Mouse (Mus musculus) ES-Bruce4 (cell line): ENCODE measurements around the gene Shisa8.

Source experiments
- CTCF ChIP-seq: IDR thresholded peaks from one replicate; pipeline ENCODE4 v1.8.1; 2011; ENCODE audit warnings: low read depth, low read length
- EP300 ChIP-seq: IDR thresholded peaks from 2 replicates; pipeline ENCODE4 v1.6.1; 2011; ENCODE audit warnings: low read depth, low read length; ENCODE audit not compliant: insufficient read depth

- no peak for TF ChIP-seq EP300
- no peak for TF ChIP-seq CTCF
Measured at GRCm38 (mm10) chr15:82196300-82196699, 16.3 kb downstream of the Shisa8 start.
